Mouse (Mus musculus): Measurements from ENCODE around the gene Tmem205.

GRCm38 (mm10) chr9:21934021-21934420, 6.7 kb upstream of the Tmem205 start:
- TF ChIP-seq CTCF (IDR thresholded peaks at IDR 0.05; ENCODE audit: extremely low read depth, insufficient read depth, insufficient read length, insufficient replicate concordance) (no peak), POLR2A (IDR thresholded peaks at IDR 0.05; ENCODE audit: low read depth, low read length) (no peak)

All from spleen, adult 2 months (tissue).